Mouse (Mus musculus) layer of hippocampus, adult 2 months (tissue): ENCODE measurements around the gene Gm11564. TPM values are rescaled to one million over a fixed set of nuclear protein-coding genes. Genes with fewer than 3 reads are reported as not detected.
"Not testable (repeated sequence)": the region's sequence is repeated elsewhere in the genome, so short reads cannot be mapped to it uniquely, and the experiment has no call there.

Source experiments
- DNase-seq, 2 experiments: peaks; one replicate each; pipeline ENCODE4 v3.0.0; 2022; ENCODE audit warnings: low spot score in 2 of 2
- H3K27ac ChIP-seq: fragments of 200-600 bp; 2 replicates; pipeline ENCODE4 v1.8.1; 2022
- H3K4me3 ChIP-seq: fragments of 200-600 bp; 2 replicates; pipeline ENCODE4 v1.8.1; 2022; ENCODE audit warnings: mild to moderate bottlenecking
- CTCF ChIP-seq: fragments of 200-600 bp; conservative IDR thresholded peaks from 2 replicates; pipeline ENCODE4 v1.8.1; 2022; ENCODE audit warnings: antibody characterized with exemption, mild to moderate bottlenecking, moderate library complexity
- long read RNA-seq, 2 experiments: library from polyadenylated mRNA; stranded (forward); transcript quantifications; one replicate each; pipeline ENCODE4 v2.0.0; 2021; ENCODE audit warnings: borderline mapping rate in 2 of 2
- total RNA-seq, 2 experiments: library from RNA; stranded (reverse); gene quantifications; 2 replicates each; pipeline ENCODE4 v1.2.3; 2021

The Gm11564 gene
- not detected for total RNA-seq
- long read RNA-seq, experiment 1, result 0 reads
- long read RNA-seq, experiment 2, result 0 reads

DNA sequence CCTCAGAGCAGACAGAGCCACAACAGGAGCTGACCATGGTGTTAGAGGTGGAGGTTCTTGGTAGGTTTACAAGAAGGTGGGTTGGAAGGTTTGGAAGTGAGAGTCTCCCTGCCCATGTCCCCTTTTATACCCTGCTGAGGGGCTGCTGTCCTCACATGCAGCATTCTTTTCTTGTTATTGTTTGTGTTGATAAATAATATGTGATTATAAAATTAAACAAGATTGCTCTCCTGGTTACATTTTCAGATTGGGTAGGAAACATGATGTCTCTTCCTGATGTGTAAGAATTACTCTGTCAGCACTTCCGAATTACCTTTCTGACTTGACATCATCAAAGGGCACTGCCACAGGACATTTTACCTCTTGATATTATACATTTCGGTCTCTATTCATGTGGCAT is at the start of gene Gm11564:
Gm11564 (minus strand) TSS at position 101 of the 400 bp plus-strand sequence.
- not testable (repeated sequence) for H3K27ac ChIP-seq, DNase-seq, H3K4me3 ChIP-seq

- H3K4me3 ChIP-seq, H3K27ac ChIP-seq, DNase-seq: not testable (repeated sequence)
These were observed 48.7 kb upstream of the Gm11564 start, which contains the start of gene Gm11559 for GRCm38 (mm10) chr11:99864176-99864575. TSS of gene Gm11559 (plus strand) at chr11:99864476.

GRCm38 (mm10) chr11:99858761-99859160 is 43.3 kb upstream of the Gm11564 start:
- no peak overlapping the region for H3K4me3 ChIP-seq
- no peak for TF ChIP-seq CTCF
- no peak overlapping the region for H3K27ac ChIP-seq
- DNase-seq, result no peak

DNA sequence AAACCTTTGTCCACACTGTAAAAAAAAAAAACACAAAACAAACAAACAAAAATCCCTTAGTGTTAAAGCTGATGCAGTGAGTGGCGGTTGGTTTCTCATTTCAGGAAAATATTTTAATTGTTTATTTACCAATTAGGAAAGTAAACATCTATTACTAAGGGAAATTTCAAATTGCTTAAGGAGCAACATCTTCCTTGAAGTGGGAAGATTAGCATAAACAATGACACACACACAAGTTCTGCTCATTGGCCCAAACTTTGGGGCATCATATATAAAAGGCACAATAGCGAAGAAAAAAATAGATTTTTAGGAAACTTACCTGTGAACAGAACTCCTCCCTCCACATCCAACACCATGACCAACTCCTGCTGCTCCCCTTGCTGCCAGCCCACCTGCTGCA is 42.2 kb upstream of the Gm11564 start, which contains the start of gene Gm11568:
Gm11568 (plus strand) TSS at position 301 of the 400 bp plus-strand sequence.
- DNase-seq, result no peak
- Histone ChIP-seq H3K27ac (no peak within 1 kb of the TSS), H3K4me3 (no peak within 1 kb of the TSS)
- no peak for TF ChIP-seq CTCF

DNA sequence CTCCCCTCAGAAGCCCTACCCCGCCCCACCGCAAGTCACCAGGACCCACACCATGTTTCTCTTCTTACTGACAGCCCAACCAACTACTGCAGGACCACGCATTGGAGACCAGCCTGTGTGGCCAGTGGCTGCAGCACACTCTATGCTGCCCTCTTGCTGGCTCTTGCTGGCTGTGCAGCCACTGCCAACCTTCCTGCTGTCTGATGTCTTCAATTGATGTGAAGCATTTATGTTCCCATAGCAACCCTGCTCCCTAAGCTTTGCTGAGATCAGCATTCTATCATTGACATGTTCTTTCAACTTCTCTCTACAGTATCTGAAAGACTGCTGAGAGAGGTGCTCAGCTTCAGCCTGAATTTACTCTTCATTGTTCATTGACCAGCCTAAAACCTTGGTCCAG is 38.7 kb upstream of the Gm11564 start:
- TF ChIP-seq CTCF, result peak; percentile 56
- no peak for DNase-seq
- H3K27ac ChIP-seq, result no peak overlapping the region
- no peak overlapping the region for H3K4me3 ChIP-seq

DNA sequence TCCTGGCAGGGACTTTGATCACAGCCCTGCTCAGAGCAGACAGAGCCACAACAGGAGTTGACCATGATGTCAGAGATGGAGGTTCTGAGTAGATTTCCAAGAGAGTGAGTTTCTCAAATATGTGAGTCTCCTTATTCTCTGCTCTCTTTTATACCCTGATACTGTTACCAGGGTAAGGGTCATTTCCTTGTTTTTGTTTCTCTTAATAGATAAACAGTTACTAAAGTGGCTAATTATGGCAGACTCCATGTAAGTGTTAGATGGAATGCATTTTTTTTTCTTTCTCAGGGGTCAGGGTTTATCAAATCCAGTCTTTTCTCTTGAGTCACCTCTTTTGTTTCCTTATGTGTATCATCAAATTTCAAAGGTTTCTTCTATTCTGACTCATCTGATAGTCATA is 36.0 kb upstream of the Gm11564 start, which contains the start of gene Krtap4-16:
Krtap4-16 (minus strand) TSS at position 101 of the 400 bp plus-strand sequence.
- Histone ChIP-seq H3K4me3 (no peak within 1 kb of the TSS), H3K27ac (no peak within 1 kb of the TSS)
- no peak for DNase-seq
- TF ChIP-seq CTCF, result no peak

- DNase-seq, result no peak
- no peak for TF ChIP-seq CTCF
- H3K4me3 ChIP-seq, result no peak overlapping the region
- no peak overlapping the region for H3K27ac ChIP-seq
These were observed 31.3 kb upstream of the Gm11564 start for GRCm38 (mm10) chr11:99846746-99847145.

DNA sequence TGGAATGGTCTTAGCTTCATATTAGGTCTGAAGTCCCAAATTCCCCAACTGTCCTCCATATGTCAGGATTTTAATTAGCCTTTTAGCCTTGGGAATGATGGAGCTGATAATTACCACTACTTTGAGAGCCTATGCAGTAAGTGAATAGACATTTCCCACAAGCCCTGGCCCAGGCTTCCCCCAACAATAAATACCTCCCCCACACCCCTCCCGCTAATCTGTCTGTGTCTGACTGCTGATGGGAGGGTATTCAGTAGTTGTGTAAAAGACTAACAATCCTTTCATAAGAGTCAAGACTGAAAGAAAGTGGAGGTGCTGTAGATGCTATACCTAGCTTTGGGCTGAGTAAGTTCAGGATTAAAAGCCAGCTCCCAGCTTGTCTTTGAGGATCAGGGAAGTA is 26.7 kb upstream of the Gm11564 start:
- TF ChIP-seq CTCF, result no peak
- Histone ChIP-seq H3K27ac (no peak overlapping the region), H3K4me3 (no peak overlapping the region)
- no peak for DNase-seq

GRCm38 (mm10) chr11:99837966-99838365 is 22.5 kb upstream of the Gm11564 start, which contains the start of gene 2300003K06Rik:
TSS of gene 2300003K06Rik (minus strand) at chr11:99838066.
- Histone ChIP-seq H3K4me3 (no peak within 1 kb of the TSS), H3K27ac (no peak within 1 kb of the TSS)
- no peak for TF ChIP-seq CTCF
- DNase-seq, result no peak

GRCm38 (mm10) chr11:99809792-99810191 is 5.7 kb downstream of the Gm11564 start, which contains the start of gene Krtap4-13:
TSS of gene Krtap4-13 (minus strand) at chr11:99809892.
- H3K27ac ChIP-seq, DNase-seq, H3K4me3 ChIP-seq: not testable (repeated sequence)

GRCm38 (mm10) chr11:99804346-99804745 is 11.1 kb downstream of the Gm11564 start, which contains the start of gene Gm11554:
TSS of gene Gm11554 (minus strand) at chr11:99804446.
- H3K27ac ChIP-seq, DNase-seq, H3K4me3 ChIP-seq: not testable (repeated sequence)

DNA sequence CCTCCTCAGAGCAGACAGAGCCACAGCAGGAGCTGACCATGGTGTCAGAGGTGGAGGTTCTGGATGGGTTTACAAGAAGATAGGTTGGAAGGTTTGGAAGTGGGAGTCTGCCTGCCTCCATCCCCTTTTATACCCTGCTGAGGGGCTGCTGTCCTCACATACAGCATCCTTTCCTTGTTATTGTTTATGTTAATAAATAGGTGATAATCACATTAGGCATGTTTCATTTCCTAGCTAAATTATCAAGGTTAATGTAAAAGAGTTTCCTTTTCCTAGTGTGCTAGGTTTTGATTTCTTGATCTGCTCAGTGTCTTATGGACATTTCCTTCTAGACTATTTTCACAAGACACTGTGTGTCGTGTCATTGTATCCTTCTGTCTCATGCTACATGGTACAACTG is 16.6 kb downstream of the Gm11564 start, which contains the start of gene Gm11569:
Gm11569 (minus strand) TSS at position 101 of the 400 bp plus-strand sequence.
- H3K27ac ChIP-seq, result not testable (repeated sequence)

DNA sequence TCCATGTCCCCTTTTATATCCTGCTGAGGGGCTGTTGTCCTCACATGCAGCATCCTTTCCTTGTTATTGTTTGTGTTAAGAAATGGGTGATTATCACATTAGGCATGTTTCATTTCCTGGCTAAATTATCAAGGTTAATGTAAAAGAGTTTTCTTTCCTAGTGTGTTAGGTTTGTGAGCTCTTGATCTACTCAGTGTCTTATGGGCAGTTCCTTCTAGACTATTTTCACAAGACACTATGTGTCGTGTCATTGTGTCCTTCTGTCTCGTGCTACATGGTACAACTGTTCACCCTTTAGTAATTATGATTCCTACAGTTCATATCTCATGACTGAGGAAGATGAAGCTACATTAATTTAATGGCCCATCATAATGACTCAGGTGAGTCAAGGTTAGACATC is 22.1 kb downstream of the Gm11564 start, which contains the start of gene Gm11596:
Gm11596 (minus strand) TSS at position 101 of the 400 bp plus-strand sequence.
- Histone ChIP-seq H3K4me3 (no peak within 1 kb of the TSS), H3K27ac (no peak within 1 kb of the TSS)
- no peak for TF ChIP-seq CTCF
- no peak for DNase-seq

More for the DNA sequence above, 16.6 kb downstream of the Gm11564 start, which contains the start of gene Gm11569:
- H3K4me3 ChIP-seq, DNase-seq: not testable (repeated sequence)

- not testable (repeated sequence) for H3K27ac ChIP-seq, DNase-seq, H3K4me3 ChIP-seq
These were observed 30.6 kb downstream of the Gm11564 start, which contains the start of gene Krtap4-9 for GRCm38 (mm10) chr11:99784900-99785299. TSS of gene Krtap4-9 (plus strand) at chr11:99785200.
